Mouse (Mus musculus) heart, postnatal 0 days (tissue): ENCODE data around the gene Ccr1l1.

ENCODE experiments used
- CTCF ChIP-seq: IDR thresholded peaks from 2 replicates; pipeline ENCODE4 v1.5.1; 2016; ENCODE audit warnings: antibody characterized with exemption, control low read depth, low read depth
- EP300 ChIP-seq: IDR thresholded peaks from 2 replicates; pipeline ENCODE4 v1.6.1; 2016; ENCODE audit warnings: antibody characterized with exemption, low read depth

DNA sequence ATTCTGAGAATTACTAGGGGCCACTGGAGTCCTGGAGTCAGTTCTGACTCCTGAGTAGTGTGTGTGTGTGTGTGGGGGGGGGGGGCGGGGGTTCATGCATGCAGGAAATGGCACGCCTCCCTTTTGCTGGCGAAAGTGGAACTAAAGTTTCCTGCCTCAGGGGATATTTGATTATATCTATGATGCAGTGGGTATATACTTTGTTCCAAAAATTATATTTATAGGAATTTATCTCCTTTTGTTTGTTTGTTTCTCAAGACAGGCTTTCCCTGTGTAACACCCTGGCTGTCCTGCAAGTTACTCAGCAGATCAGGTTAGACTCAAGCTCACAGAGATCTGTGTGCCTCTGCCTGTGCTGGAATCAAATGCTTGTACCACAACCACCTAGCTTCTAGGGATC, 11.5 kb upstream of the Ccr1l1 start:
- TF ChIP-seq CTCF: no peak
- no peak for TF ChIP-seq EP300
